Mouse (Mus musculus) erythroblast, embryonic 14.5 days (primary cell): ENCODE data around the gene Gm45808. TPM values are rescaled to one million over a fixed set of nuclear protein-coding genes. Genes with fewer than 3 reads are reported as not detected.
A peak's percentile ranks its signal among the peaks of the same experiment; 100 is the strongest.
"Not testable (repeated sequence)": the region's sequence is repeated elsewhere in the genome, so short reads cannot be mapped to it uniquely, and the experiment has no call there.

Experiments used
- H3K27me3 ChIP-seq: 2 replicates; pipeline ENCODE4 v1.6.1; 2012; ENCODE audit warnings: inconsistent platforms; ENCODE audit not compliant: control insufficient read depth
- H3K36me3 ChIP-seq: 2 replicates; pipeline ENCODE4 v1.6.1; 2012; ENCODE audit warnings: mild to moderate bottlenecking, inconsistent platforms; ENCODE audit not compliant: control insufficient read depth
- H3K4me1 ChIP-seq: 2 replicates; pipeline ENCODE4 v1.6.1; 2012; ENCODE audit warnings: inconsistent platforms; ENCODE audit not compliant: control insufficient read depth
- H3K4me3 ChIP-seq: replicated peaks from 2 replicates; pipeline ENCODE3; 2012; ENCODE audit warnings: moderate library complexity, mild to moderate bottlenecking, inconsistent platforms
- H3K9me3 ChIP-seq: 2 replicates; pipeline ENCODE4 v1.6.1; 2012; ENCODE audit warnings: low read length, inconsistent platforms, mixed read lengths; ENCODE audit not compliant: control insufficient read depth
- GATA1 ChIP-seq: IDR thresholded peaks from 2 replicates; pipeline ENCODE4 v1.6.1; 2012; ENCODE audit warnings: low read length, inconsistent platforms, mixed read lengths
- TAL1 ChIP-seq: IDR thresholded peaks from 3 replicates; pipeline ENCODE4 v1.6.1; 2012; ENCODE audit warnings: low read length, inconsistent platforms, mixed read lengths
- polyA plus RNA-seq: library from polyadenylated mRNA; stranded (reverse); fragments of >175 nt; gene quantifications from 2 replicates; pipeline ENCODE4 v1.2.3, GENCODE M21; 2012

The Gm45808 gene
- polyA plus RNA-seq, 1 experiment, result not detected

GRCm38 (mm10) chr7:45463987-45464778 is 22.4 kb downstream of the Gm45808 start:
- peaks cover 55% of the 10 kb centered on the region for H3K36me3 ChIP-seq
- no peak overlapping the region for H3K4me3 ChIP-seq
- TF ChIP-seq GATA1 (no peak), TAL1 (no peak)
- H3K9me3 ChIP-seq, result no peaks in the 10 kb centered on the region
- peaks cover 65% of the 10 kb centered on the region for H3K4me1 ChIP-seq
- no peaks in the 10 kb centered on the region for H3K27me3 ChIP-seq

- H3K4me1 ChIP-seq, result peaks cover 73% of the 10 kb centered on the region
- peaks cover 69% of the 10 kb centered on the region for H3K36me3 ChIP-seq
- H3K9me3 ChIP-seq, H3K4me3 ChIP-seq, H3K27me3 ChIP-seq: not testable (repeated sequence)
Observed at GRCm38 (mm10) chr7:45462868-45463267, 23.7 kb downstream of the Gm45808 start.

DNA sequence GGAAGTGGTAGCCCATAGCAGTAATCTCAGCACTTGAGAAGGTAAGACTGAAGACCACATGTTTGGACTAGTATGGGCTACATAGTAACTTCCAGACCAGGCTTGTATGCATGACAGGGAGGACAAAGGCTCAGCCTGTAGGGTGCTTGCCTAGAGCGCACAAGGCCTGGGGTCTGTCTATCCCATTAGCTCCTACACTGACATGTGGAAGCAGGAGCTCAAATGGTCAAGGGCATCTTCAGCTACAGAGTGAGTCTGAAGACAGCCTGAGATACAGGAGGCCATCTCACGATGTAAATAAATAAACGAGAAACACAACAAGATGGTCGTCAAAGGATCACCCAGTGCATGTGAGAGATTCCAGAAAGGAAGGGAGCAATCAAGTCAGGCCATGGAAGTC is 24.3 kb downstream of the Gm45808 start:
- no peak for TF ChIP-seq TAL1
- no peak for TF ChIP-seq GATA1
- peaks cover 74% of the 10 kb centered on the region for H3K36me3 ChIP-seq
- peaks cover 75% of the 10 kb centered on the region for H3K4me1 ChIP-seq
- H3K9me3 ChIP-seq, result no peaks in the 10 kb centered on the region
- no peak overlapping the region for H3K4me3 ChIP-seq
- no peaks in the 10 kb centered on the region for H3K27me3 ChIP-seq

DNA sequence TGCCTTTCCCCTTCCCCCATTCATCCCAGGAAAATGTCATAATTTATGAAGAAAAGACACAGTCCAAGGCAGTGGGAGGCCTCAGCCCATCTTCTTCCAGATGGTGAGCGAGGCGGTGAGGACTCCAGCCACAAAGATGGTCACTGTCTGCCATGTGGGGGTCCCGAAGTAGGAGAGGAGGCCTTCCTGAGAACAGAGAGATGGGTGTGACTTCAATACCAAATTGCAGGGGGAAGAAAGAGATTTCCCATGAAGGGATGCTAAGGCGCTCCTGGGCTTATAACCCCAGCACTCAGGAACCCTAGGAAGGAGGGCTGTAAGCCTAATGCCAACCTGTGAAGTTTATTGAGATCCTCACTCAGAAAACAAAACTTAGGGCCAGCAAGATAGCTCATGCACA is 24.8 kb downstream of the Gm45808 start:
- H3K27me3 ChIP-seq, result no peaks in the 10 kb centered on the region
- H3K36me3 ChIP-seq, result peaks cover 79% of the 10 kb centered on the region
- peaks cover 75% of the 10 kb centered on the region for H3K4me1 ChIP-seq
- no peaks in the 10 kb centered on the region for H3K9me3 ChIP-seq
- H3K4me3 ChIP-seq, result peak overlapping the region; percentile 65
- TF ChIP-seq GATA1, result no peak
- no peak for TF ChIP-seq TAL1

DNA sequence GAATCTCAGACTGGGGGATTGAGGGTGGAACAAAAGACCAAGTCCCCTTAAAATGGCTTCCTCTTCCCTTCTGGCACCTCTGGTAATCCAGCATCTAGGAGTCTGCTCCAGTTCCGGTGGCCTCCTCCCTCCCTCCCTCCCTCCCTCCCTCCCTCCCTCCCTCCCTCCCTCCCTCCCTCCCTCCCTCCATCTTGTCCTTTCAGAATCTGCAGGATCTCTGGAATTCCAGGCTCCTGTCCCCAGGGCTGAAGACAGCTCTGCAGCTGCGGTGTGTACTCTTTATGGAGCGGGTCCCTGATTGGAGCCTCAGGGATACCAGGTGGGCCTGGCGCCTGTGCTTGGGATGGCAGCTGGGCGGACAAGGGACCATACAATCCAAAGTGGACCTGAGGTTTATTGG is 25.3 kb downstream of the Gm45808 start:
- TF ChIP-seq TAL1 (no peak), GATA1 (no peak)
- Histone ChIP-seq H3K9me3 (no peaks in the 10 kb centered on the region), H3K4me1 (peaks cover 76% of the 10 kb centered on the region), H3K27me3 (no peaks in the 10 kb centered on the region), H3K4me3 (peak overlapping the region; percentile 65), H3K36me3 (peaks cover 84% of the 10 kb centered on the region)

DNA sequence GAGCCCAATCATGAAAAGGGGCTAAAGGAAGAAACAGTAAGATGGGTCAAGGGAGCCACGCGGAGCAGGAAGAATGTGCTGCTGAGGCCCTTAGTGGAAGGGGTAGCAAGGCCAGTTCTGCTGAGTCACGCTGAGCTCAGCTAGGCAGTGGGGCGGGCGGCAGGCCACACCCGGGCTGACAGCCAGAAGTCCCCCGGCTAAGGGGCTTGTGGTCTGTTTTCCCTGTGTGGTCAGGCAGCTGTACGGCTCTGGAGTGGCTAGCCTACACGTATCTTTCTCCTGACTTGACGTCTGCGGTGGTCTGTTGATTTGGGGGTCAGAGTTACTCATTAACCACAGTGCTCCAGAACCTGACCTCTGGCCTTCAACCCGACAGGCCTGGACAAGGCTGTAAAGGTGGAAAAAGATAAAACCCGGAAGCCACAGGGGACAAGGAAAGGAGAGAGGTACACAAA is 25.7 kb downstream of the Gm45808 start:
- peaks cover 88% of the 10 kb centered on the region for H3K36me3 ChIP-seq
- peak overlapping the region; percentile 65 for H3K4me3 ChIP-seq
- no peaks in the 10 kb centered on the region for H3K27me3 ChIP-seq
- TF ChIP-seq TAL1, result no peak
- TF ChIP-seq GATA1, result no peak
- H3K4me1 ChIP-seq, result peaks cover 76% of the 10 kb centered on the region
- no peaks in the 10 kb centered on the region for H3K9me3 ChIP-seq

DNA sequence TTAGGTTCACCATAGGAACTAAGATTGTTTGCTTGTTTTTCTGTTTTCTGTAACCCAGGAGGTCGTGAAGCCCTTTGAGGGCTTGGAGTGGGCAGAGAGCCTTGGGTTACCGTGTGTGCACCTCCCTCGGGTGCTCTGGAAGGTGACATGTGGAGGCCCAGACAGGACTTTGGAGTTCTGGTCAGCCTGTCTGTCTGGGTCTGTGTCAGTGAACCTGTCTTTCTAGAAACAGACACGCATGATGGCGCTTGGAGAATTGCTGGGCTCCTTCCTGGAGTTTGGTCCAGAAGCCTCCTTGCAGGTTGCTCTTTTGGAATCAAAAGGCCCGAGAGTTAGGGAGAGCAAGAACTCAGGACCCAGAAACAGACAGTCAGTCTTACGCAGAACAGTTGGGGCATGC is 26.2 kb downstream of the Gm45808 start:
- TF ChIP-seq GATA1, result no peak
- no peak for TF ChIP-seq TAL1
- H3K36me3 ChIP-seq, result peaks cover 84% of the 10 kb centered on the region
- H3K4me3 ChIP-seq, result peak overlapping the region; percentile 65
- H3K4me1 ChIP-seq, result peaks cover 72% of the 10 kb centered on the region
- no peaks in the 10 kb centered on the region for H3K9me3 ChIP-seq
- no peaks in the 10 kb centered on the region for H3K27me3 ChIP-seq

DNA sequence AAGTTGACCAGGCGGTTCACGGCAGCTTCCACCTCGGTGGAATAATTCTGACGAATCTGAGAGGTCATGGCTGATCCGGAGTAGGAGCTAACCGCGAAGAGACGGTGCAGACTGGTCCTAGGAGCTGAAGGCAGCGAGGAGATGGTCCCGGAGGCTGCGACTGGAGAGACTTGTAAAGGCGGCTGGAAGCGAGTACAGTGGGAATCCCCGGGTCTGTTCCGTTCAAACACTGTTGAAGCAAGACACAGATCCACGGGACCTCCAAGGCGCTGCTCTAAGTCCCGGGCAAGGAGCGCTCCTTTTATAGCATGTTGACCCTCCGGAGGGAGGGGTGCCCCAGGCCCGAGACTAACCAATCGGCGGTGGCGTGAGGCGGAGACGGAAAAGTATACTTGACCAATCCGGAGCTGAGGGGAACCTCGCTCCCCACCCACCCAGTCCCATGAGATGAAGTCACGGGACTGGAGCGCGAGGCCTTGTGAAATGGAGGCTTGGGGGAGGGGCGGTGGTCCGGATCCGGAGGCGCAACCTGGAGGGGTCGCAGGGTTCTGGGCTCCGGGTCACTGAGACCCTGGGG is 27.0 kb downstream of the Gm45808 start, which contains the start of gene Ftl1:
Gene Ftl1, minus strand, starts transcription at position 321 of the 577 bp plus-strand sequence.
- H3K27me3 ChIP-seq, H3K9me3 ChIP-seq: not testable (repeated sequence)
- H3K4me3 ChIP-seq, result peak within 1 kb of the TSS; percentile 78
- peaks cover 65% of the 10 kb centered on the region for H3K4me1 ChIP-seq
- H3K36me3 ChIP-seq, result peaks cover 83% of the 10 kb centered on the region

- no peaks in the 10 kb centered on the region for H3K9me3 ChIP-seq
- peak overlapping the region; percentile 78 for H3K4me3 ChIP-seq
- no peaks in the 10 kb centered on the region for H3K27me3 ChIP-seq
- H3K36me3 ChIP-seq, result peaks cover 80% of the 10 kb centered on the region
- peaks cover 67% of the 10 kb centered on the region for H3K4me1 ChIP-seq
- TF ChIP-seq TAL1, result no peak
- no peak for TF ChIP-seq GATA1
Observed at GRCm38 (mm10) chr7:45458748-45459563, 27.7 kb downstream of the Gm45808 start.
